Mouse (Mus musculus) liver, embryonic 14.5 days (tissue): ENCODE data around the gene Gm21987. TPM values are rescaled to one million over a fixed set of nuclear protein-coding genes. Genes with fewer than 3 reads are reported as not detected.

Source experiments
- ATAC-seq: fragments of 200-750 bp; cut with Nextera tagmentation; 2 replicates; pipeline ENCODE4 v1.8.0; 2017; ENCODE audit warnings: moderate number of reproducible peaks, mild to moderate bottlenecking, moderate library complexity; ENCODE audit not compliant: insufficient read depth
- DNase-seq, 3 experiments: peaks; one replicate each; pipeline ENCODE4 v3.0.0-alpha.2; 2012 to 2013; ENCODE audit warnings: low read depth in 3 of 3, low spot score in 3 of 3
- H3K27ac ChIP-seq: fragments of 300-500 bp; sonication (generic); 2 replicates; pipeline ENCODE4 v1.5.1; 2014; ENCODE audit warnings: moderate library complexity, mild to moderate bottlenecking, control low read depth, inconsistent platforms
- H3K27me3 ChIP-seq: fragments of 300-500 bp; sonication (generic); 2 replicates; pipeline ENCODE4 v1.6.1; 2014; ENCODE audit warnings: mild to moderate bottlenecking, low read length, moderate library complexity; ENCODE audit not compliant: control insufficient read depth, insufficient read depth
- H3K36me3 ChIP-seq: fragments of 300-500 bp; sonication (generic); replicated peaks from 2 replicates; pipeline ENCODE4 v1.6.1; 2014; ENCODE audit warnings: low read depth; ENCODE audit not compliant: control insufficient read depth, insufficient read depth
- H3K4me1 ChIP-seq, 2 experiments: fragments of 200-500 bp in 1 of 2; fragments of 300-500 bp in 1 of 2; sonication (generic) in 1 of 2; replicated peaks; 2 replicates each; pipeline ENCODE4 v1.6.1; 2012 to 2014; ENCODE audit warnings: antibody characterized with exemption in 1 of 2, inconsistent platforms in 1 of 2, low read length in 1 of 2; ENCODE audit not compliant: control insufficient read depth in 2 of 2, insufficient read depth in 2 of 2
- H3K4me2 ChIP-seq: fragments of 300-500 bp; sonication (generic); 2 replicates; pipeline ENCODE4 v1.6.1; 2014; ENCODE audit warnings: low read depth, mild to moderate bottlenecking, control low read depth, moderate library complexity
- H3K4me3 ChIP-seq, 2 experiments: fragments of 200-500 bp in 1 of 2; fragments of 300-500 bp in 1 of 2; sonication (generic) in 1 of 2; 2 replicates each; pipeline ENCODE4 v1.5.1; 2012 to 2014; ENCODE audit warnings: low read depth in 2 of 2, low read length in 2 of 2, mild to moderate bottlenecking in 2 of 2, control low read depth in 1 of 2, inconsistent platforms in 1 of 2, moderate library complexity in 1 of 2; ENCODE audit not compliant: insufficient read depth in 1 of 2
- H3K9ac ChIP-seq: fragments of 300-500 bp; sonication (generic); replicated peaks from 2 replicates; pipeline ENCODE4 v1.6.1; 2014; ENCODE audit warnings: mild to moderate bottlenecking, control low read depth, moderate library complexity
- H3K9me3 ChIP-seq: fragments of 300-500 bp; sonication (generic); 2 replicates; pipeline ENCODE4 v1.6.1; 2016; ENCODE audit warnings: low read length, mixed read lengths; ENCODE audit not compliant: control insufficient read depth
- CTCF ChIP-seq: IDR thresholded peaks from 2 replicates; pipeline ENCODE4 v1.5.1; 2016; ENCODE audit warnings: antibody characterized with exemption, low read depth, control low read depth
- EP300 ChIP-seq: IDR thresholded peaks from 2 replicates; pipeline ENCODE4 v1.6.1; 2016; ENCODE audit warnings: antibody characterized with exemption, low read depth
- WGBS: fragments of 180-500 bp; shearing (Covaris S2); extraction: QIAGEN DNeasy Blood & Tissue Kit; methylation state at CpG from one replicate; pipeline ENCODE4 v1.1.7; 2014; ENCODE audit not compliant: insufficient replicate concordance; 5-methylcytosine and 5-hydroxymethylcytosine counted together
- polyA plus RNA-seq, 2 experiments: library from polyadenylated mRNA; depleted of rRNA in 1 of 2; stranded (reverse) in 1 of 2; unstranded in 1 of 2; fragments of >200 nt; fragmentation: Nextera tagmentation in 1 of 2; extraction: Ambion mirVana in 1 of 2; gene quantifications; 2 replicates each; pipeline versions ENCODE4 v1.2.1 to v1.2.3; 2012 to 2014

The Gm21987 gene
- polyA plus RNA-seq, 2 experiments: not detected

- ATAC-seq (no peak), DNase-seq (no peak)
- Histone ChIP-seq H3K9ac (peak overlapping the region; percentile 59), H3K4me3 (peak overlapping the region; percentile 95 to 99), H3K27me3 (no peaks in the 10 kb centered on the region), H3K4me1 (peaks cover 26 to 34% of the 10 kb centered on the region in 2 experiments), H3K27ac (peak overlapping the region; percentile 62), H3K9me3 (no peaks in the 10 kb centered on the region), H3K4me2 (peak overlapping the region; percentile 79), H3K36me3 (peaks cover 37% of the 10 kb centered on the region)
- 40% methylated on average over 9 of the region's 9 CpGs for WGBS
- no peak for TF ChIP-seq EP300
- no peak for TF ChIP-seq CTCF
These were observed 1.4 kb downstream of the Gm21987 start for GRCm38 (mm10) chr16:38348217-38348761.

- Histone ChIP-seq H3K27ac (peak overlapping the region; percentile 49), H3K4me3 (0 out of 4 replicates have a peak overlapping the region, but pooled peaks of 1 of the 2 experiments have one; percentile 27), H3K27me3 (no peaks in the 10 kb centered on the region), H3K4me1 (peaks cover 26 to 36% of the 10 kb centered on the region in 2 experiments), H3K9me3 (no peaks in the 10 kb centered on the region), H3K9ac (peak overlapping the region; percentile 40; the same call in 1 of the 2 replicates), H3K4me2 (peak overlapping the region; percentile 57), H3K36me3 (peaks cover 40% of the 10 kb centered on the region)
- TF ChIP-seq CTCF: no peak
- no peak for TF ChIP-seq EP300
- DNase-seq (no peak), ATAC-seq (no peak)
- WGBS: 66% methylated on average over 2 of the region's 2 CpGs
These were observed 3.0 kb downstream of the Gm21987 start for GRCm38 (mm10) chr16:38349881-38350280.

- 23% methylated on average over 7 of the region's 7 CpGs for WGBS
- Histone ChIP-seq H3K4me3 (peak overlapping the region in 1 of 2 experiments; percentile 27; a peak in 2 of 4 replicates), H3K9me3 (no peaks in the 10 kb centered on the region), H3K4me1 (peaks cover 26 to 34% of the 10 kb centered on the region in 2 experiments), H3K27ac (peak overlapping the region; percentile 49), H3K36me3 (peaks cover 40% of the 10 kb centered on the region), H3K27me3 (no peaks in the 10 kb centered on the region), H3K4me2 (peak overlapping the region; percentile 57), H3K9ac (peak overlapping the region; percentile 40; the same call in 1 of the 2 replicates)
- peak in 1 of 3 experiments; percentile 58 for DNase-seq
- TF ChIP-seq EP300: peak; percentile 84
- TF ChIP-seq CTCF: no peak
- ATAC-seq: peak; percentile 55
These were observed 3.6 kb downstream of the Gm21987 start for GRCm38 (mm10) chr16:38350361-38350855.

GRCm38 (mm10) chr16:38350939-38351338, 4.1 kb downstream of the Gm21987 start:
- no peak overlapping the region for H3K4me3 ChIP-seq
- peaks cover 40% of the 10 kb centered on the region for H3K36me3 ChIP-seq
- 62% methylated on average over 6 of the region's 6 CpGs for WGBS
- H3K9me3 ChIP-seq: no peaks in the 10 kb centered on the region
- TF ChIP-seq EP300 (no peak), CTCF (no peak)
- no peaks in the 10 kb centered on the region for H3K27me3 ChIP-seq
- no peak overlapping the region; the same call in 1 of the 2 replicates for H3K27ac ChIP-seq
- peaks cover 26 to 34% of the 10 kb centered on the region in 2 experiments for H3K4me1 ChIP-seq
- H3K4me2 ChIP-seq: peak overlapping the region; percentile 57
- peak overlapping the region; percentile 1; the same call in 1 of the 2 replicates for H3K9ac ChIP-seq
- DNase-seq: no peak
- ATAC-seq: no peak

GRCm38 (mm10) chr16:38352031-38352430, 5.2 kb downstream of the Gm21987 start:
- H3K4me2 ChIP-seq: no peak overlapping the region
- H3K4me1 ChIP-seq: peaks cover 22 to 32% of the 10 kb centered on the region in 2 experiments
- 83% methylated on average over 7 of the region's 7 CpGs for WGBS
- peaks cover 40% of the 10 kb centered on the region for H3K36me3 ChIP-seq
- H3K9me3 ChIP-seq: no peaks in the 10 kb centered on the region
- DNase-seq (no peak), ATAC-seq (no peak)
- no peak overlapping the region for H3K9ac ChIP-seq
- no peak for TF ChIP-seq EP300
- TF ChIP-seq CTCF: no peak
- no peak overlapping the region for H3K27ac ChIP-seq
- H3K27me3 ChIP-seq: no peaks in the 10 kb centered on the region
- no peak overlapping the region for H3K4me3 ChIP-seq
